Mouse (Mus musculus): Measurements from ENCODE around the gene Rab3il1.

DNA sequence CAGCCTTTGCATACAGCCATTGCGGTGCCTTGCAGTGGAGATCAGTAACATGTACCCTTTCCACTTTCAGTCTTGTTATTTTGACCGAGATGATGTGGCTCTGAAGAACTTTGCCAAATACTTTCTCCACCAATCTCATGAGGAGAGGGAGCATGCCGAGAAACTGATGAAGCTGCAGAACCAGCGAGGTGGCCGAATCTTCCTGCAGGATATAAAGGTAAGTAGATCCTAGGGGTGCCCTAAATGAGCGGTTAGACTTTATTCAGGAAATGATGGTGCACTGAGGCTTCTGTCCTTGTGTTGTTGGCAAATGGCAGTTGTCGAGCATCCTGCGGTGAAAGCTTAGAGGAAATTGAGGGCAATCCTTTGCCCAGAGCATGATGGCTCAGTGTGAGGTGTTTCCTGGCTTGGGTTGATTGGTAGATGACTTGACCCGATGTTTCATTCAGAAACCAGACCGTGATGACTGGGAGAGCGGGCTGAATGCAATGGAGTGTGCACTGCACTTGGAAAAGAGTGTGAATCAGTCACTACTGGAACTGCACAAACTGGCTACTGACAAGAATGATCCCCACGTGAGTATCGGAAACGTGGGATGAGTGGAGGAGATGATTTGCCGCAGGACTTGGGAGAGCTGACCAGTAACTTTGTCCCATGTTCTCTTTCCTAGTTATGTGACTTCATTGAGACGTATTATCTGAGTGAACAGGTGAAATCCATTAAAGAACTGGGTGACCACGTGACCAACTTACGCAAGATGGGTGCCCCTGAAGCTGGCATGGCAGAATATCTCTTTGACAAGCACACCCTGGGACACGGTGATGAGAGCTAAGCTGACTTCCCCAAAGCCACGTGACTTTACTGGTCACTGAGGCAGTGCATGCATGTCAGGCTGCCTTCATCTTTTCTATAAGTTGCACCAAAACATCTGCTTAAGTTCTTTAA lies 17.1 kb upstream of the Rab3il1 start:
- TF ChIP-seq CTCF (IDR thresholded peaks at IDR 0.05; ENCODE audit: insufficient read depth, low read length) (no peak), POLR2A (IDR thresholded peaks at IDR 0.05; ENCODE audit: borderline replicate concordance, extremely low read depth, low read depth, low read length) (no peak)
